Mouse (Mus musculus) kidney, postnatal 10 days (tissue): ENCODE results near the gene Armc2.
"Not testable (repeated sequence)": the region's sequence is repeated elsewhere in the genome, so short reads cannot be mapped to it uniquely, and the experiment has no call there.

Experiments
- DNase-seq: peaks from one replicate; pipeline ENCODE4 v3.0.0; 2021; ENCODE audit warnings: mixed read lengths

Gene Armc2

DNA sequence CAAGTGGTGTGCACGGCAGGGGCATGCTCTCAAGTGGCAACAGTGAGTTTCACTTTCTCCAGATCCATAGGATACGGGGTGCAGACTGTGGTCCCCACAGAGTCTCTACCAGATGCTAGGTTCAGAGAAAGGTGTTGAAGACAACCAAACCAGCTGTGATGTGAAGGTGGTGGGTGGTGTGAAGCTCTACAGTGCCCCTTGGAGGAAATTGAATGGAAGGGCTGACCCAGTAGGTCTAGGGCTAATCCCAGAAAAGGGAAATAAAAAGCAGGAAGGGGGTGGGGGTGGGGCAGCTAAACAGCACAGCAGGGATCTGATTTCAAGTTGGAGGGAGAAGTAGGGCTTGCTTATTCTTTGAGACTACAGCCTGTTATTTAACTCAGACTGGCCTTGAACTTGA, 58.4 kb downstream of the Armc2 start:
- DNase-seq: no peak

GRCm38 (mm10) chr10:41958677-41959274, 59.5 kb downstream of the Armc2 start:
- DNase-seq: no peak

- no peak for DNase-seq
These were observed 60.6 kb downstream of the Armc2 start for GRCm38 (mm10) chr10:41957421-41958225.

DNA sequence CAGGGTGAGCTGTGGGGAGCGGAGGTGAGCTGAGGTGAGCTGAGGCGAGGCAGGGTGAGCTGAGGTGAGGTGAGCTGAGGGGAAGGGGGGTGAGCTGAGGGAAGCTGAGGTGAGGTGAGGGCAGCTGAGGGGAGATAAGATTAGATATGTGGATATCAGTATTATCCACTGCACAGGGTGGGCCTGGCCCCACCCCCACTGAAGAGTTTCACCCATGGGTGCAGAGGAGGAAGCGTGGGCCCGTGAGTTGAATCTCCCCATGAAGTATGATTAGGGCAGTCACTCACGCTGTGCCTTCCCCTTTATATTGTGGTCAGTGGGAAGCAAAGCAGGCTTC, 64.7 kb downstream of the Armc2 start:
- DNase-seq: no peak

DNA sequence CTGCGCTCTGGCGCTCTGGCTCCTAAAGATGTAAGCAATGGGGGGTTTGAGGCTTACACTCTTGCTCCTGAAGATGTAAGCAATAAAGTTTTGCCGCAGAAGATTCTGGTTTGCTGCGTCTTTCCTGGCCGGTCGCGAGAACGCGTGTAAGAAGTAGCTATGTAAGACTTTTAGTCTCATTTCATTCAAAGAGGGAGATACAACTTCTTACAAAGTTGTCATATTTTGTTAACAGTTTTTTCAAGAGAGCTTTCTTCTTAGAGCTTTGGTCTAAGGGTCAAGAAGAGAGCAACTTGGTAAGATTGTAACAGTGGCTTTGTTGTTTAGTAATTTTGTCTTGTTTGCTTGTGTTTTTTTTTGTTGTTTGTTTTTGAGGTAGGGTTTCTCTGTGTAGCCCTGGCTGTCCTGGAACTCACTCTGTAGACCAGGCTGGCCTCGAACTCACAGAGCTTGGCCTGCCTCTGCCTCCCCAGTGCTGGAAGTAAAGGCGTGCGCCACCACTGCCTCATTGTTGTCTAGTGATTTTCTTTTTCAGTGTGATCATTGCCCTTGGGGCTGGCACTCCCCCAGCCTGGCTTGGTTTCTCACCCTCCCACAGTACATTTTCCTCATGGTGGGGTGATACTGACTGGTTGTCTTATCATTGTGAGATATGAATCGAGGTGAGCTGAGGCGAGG, 65.3 kb downstream of the Armc2 start:
- no peak for DNase-seq

DNA sequence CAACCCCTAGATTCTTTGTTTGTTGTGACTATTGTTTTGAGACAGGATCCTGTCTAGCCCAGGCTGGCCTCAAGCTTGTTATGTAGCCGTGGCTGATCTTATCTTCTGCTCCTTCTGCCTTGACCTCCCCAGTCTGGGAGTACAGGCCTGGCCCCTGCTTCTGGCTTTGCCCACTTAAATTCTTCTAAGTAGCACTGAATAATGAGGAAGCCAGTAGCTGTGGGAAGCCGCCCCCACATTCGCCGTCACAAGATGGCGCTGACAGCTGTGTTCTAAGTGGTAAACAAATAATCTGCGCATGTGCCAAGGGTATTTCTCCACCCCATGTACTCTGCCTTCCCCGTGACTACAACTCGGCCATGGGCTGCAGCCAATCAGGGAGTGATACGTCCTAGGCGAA, 65.9 kb downstream of the Armc2 start:
- DNase-seq: not testable (repeated sequence)

GRCm38 (mm10) chr10:41939090-41939489, 79.2 kb downstream of the Armc2 start:
- DNase-seq: no peak

DNA sequence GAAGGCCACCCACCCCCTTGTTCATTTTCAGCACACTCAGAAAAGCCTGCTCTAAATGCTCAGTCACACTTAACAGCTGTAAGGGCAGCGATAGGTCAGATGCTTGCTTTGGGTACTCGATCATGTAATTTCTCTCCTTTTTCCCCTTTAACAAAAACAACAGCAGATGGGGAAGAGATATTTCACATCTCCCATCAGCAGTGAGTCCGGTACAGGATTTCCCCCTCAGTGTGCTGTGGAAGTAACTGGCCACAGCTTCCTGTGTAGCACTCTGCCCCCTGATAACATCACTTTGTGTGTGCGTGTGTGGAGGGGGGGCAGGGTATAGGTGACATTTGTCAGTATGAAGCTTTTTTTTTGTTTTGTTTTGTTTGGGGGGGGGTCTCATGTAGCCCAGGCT, 81.1 kb downstream of the Armc2 start:
- peak; percentile 31 for DNase-seq

GRCm38 (mm10) chr10:41936100-41936499, 82.1 kb downstream of the Armc2 start:
- DNase-seq: no peak

- no peak for DNase-seq
These were observed 82.8 kb downstream of the Armc2 start for GRCm38 (mm10) chr10:41935476-41935829.

- peak; percentile 90 for DNase-seq
These were observed 83.4 kb downstream of the Armc2 start for GRCm38 (mm10) chr10:41934633-41935475.

GRCm38 (mm10) chr10:41933536-41933935, 84.7 kb downstream of the Armc2 start:
- peak; percentile 67 for DNase-seq

- DNase-seq: no peak
These were observed 85.3 kb downstream of the Armc2 start for GRCm38 (mm10) chr10:41932943-41933342.

- DNase-seq: no peak
These were observed 86.3 kb downstream of the Armc2 start for GRCm38 (mm10) chr10:41931962-41932361.

DNA sequence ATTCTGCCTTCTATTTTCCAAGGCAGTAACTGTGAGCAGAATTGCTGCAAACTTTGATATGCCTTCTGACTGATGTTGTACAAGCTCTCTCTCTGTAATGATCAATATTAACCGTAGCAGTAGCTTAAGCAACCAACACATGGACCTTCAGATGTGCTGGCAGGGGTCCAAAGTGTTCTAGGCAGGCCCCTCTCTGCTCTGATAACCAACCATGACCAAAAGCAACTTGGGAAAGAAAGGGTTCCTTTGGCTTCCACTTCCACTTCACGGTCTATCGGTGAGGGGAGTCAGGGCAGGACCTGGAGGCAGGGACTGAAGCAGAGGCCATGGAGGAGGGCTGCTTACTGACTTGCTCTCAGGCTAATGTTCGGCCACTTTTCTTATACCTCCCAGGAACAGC, 87.3 kb downstream of the Armc2 start:
- DNase-seq: peak; percentile 43

- no peak for DNase-seq
These were observed 91.5 kb downstream of the Armc2 start for GRCm38 (mm10) chr10:41926726-41927125.

DNA sequence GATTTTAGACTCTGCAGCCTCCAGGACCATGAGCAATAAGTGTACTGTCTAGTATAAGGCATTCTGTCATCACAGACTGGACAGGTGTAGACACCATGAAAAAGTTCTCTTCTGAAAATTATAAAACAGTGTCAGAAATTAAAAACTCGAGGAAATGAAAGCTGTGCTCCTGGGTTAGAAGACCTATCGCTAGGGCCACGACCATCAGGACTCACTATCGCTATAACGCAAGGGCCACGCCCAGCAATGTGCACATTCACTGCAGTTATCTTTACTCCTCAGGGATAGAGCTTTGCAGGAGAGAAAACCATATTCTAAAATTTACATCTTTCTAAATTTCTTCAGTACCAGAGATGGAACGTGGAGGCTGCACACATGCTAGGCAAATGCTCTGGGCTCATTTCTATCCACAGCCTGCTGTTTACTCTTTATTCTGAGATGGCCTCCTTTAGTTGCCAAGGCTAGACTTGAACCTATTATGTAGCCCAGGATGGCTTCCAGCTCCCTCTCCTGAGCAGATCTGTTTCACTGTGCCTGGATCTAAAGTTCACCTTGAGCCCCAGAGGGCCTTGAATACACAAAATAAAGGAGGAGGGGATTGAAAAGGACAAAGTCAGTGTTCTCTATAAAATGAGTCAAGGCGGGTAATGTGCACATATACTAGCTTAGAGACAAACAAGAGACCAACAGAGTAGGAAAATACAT, 105.8 kb downstream of the Armc2 start:
- no peak for DNase-seq

DNA sequence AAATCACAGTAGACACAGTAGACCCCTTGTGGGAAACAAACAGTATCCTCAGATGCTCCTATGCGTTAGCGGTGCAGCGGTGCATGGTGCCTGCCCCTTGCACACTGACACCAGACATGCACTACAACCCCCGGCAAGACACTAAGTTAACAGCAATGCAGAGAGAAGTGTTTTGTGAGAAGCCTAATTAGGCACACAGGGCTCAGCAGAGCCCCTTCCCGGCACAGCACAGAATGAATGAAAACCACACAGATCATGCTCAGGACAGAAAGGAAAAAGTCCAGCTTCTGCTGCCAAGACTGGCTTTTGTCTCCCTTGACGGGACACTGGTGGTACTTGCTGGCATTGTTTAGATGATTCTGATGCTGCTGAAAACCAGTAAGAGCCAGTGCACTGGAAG, 109.3 kb downstream of the Armc2 start:
- DNase-seq: no peak

- no peak for DNase-seq
These were observed 110.3 kb downstream of the Armc2 start for GRCm38 (mm10) chr10:41907950-41908349.

DNA sequence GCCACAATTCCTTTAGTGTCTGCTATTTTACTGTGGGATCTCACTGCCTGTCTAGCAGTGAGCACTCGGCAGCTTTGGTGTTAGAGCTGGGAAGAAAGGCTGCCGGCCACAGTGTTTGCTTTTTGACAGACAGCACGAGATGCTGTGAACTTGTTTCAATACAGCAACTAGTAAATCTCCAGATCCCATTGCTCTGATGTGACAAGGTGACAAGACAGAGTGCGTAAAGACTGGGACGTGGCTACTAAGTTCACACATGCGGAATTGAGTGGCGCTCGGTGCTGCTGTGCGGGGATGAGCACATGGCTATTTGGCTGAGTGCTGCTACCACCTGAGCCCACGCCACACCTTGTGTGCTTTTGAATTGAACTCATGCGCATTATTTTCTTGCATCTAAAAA, 110.8 kb downstream of the Armc2 start:
- DNase-seq: no peak

DNA sequence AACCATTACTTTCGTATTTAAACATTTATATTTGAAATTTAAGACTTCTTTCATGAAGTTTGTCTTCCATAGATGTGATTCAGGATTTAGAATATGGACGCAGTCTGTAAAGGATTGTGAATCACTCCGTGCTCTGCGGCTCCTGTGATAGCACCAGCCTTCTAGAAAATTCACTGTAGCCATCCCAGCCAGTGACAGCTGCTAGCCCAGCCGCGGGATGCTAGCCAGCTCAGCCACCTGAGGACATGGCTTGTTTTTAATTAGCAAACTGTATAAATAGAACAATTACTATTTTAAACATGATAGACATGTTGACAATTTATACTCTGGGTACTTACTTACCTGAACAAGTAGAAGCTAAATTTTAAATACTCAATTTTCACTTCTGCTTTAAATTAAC, 116.4 kb downstream of the Armc2 start:
- DNase-seq: no peak

- no peak for DNase-seq
These were observed 116.8 kb downstream of the Armc2 start for GRCm38 (mm10) chr10:41901456-41901855.

- DNase-seq: no peak
These were observed 121.4 kb downstream of the Armc2 start for GRCm38 (mm10) chr10:41896865-41897264.
